Mouse (Mus musculus) kidney, postnatal 14 days (tissue): ENCODE data around the gene Atp2b2.

Experiments
- DNase-seq: peaks from one replicate; pipeline ENCODE4 v3.0.0; 2022; ENCODE audit warnings: mixed read lengths

The Atp2b2 gene

DNA sequence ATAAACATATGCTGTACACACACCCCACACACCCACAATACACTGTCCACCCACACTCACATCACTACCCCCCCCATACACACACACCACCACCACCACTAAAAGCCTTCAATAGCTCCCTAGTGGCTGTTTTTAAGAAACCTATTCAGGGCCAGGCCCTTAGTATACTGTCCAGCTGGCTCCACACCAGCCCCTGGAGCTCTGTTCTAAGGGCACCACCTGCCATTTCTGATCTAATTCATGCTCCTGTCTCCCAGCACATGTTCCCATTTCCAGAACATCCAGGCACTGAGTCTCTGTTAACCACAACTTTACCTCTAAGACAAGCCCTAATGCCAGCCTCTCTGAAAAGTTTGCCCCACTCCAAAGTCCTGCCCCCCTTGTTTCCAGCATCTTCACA is 186.8 kb downstream of the Atp2b2 start:
- no peak for DNase-seq

DNA sequence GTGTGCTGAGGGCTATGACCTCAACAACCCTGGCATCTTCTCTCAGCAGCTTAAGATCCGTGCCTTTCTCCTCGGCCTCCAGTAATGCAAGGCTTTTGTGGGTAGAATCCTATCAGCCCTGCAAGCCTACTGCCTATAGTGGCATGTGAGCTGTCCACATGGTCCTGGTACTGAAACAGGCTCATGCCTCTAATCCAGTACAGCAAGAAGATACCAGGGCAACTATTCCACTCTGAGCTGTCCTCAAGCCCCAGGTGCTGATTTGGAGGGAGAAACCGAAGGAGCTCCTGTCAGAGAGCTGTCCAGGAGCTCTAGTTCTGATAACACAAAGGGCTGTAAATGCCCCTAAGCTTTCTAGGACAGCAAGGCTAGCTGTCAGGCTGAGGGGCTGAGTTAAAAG is 190.1 kb downstream of the Atp2b2 start:
- peak; percentile 85 for DNase-seq

DNA sequence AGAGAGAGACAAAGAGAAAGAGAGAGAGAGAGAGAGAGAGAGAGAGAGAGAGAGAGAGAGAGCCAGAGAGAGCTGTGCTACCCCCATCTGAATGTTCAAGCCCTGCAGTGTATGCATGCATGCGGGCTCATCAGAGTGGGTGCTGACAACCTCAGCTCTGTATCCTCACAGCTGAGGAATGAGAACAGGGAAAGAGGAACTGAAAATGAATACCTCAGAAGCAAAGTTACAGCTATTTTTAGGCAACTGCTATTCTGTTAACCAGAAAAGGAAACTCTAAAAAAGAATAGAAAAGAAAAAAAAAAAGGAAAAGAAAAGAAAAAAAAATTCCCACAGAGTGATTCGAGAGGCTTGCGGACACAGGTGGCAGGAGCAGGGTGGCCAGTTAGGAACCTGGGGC is 192.6 kb downstream of the Atp2b2 start:
- no peak for DNase-seq

DNA sequence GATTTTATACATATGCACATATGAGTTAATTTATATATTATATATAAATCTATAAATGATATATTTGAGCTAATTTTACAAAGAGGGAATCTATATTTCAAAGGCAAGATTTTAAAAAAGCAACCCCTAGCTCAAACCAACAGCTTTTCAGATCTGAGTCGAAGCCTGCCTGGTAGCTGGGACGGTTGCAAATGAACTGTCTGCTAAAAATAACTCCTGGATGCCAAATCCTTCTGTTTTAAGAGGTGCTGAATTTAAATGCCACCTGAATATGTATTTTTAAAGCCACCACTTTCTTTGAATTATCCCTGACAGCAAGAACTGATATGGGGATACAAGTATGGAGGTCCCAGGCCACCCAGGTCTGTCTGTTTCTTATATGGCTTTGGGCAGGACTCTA is 193.8 kb downstream of the Atp2b2 start:
- no peak for DNase-seq

DNA sequence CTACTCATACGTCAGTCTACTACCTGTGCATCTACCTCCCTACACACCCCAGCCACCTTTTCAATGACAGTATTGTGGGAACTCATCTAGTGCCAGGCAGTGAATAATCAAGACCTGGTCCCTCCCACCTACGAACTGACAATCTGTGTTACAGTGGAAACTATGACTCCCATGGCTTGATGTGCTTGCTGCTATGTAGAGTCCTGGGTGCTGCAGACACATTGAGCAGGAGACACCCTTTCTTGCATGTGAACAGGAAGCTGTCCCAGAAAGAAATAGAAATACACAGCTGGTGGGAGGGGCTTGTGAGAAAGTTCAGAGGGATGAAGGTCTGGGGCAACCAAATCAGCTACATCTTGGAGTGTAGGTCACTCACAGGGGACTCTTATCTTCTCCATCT is 195.3 kb downstream of the Atp2b2 start:
- DNase-seq, result no peak

DNA sequence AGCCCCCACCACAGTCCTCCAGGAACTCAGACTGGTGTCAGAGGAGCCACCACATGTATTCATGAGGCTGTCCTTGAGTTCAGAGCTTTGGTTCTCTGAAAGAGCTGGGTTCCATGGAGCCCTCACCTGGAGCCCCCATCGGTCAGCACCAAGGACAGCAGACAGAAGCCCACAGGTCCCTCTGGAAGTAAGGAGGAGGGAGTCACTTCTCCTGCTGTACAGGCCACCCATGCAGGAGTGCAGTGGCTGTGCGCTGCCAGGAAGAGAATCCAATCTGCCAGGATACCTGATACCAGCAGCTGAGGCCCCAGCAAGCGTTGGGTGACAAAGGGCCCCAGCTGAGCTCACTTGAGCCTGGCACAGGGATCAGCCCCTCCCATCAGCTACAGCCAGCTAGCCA is 199.2 kb downstream of the Atp2b2 start:
- DNase-seq, result no peak

DNA sequence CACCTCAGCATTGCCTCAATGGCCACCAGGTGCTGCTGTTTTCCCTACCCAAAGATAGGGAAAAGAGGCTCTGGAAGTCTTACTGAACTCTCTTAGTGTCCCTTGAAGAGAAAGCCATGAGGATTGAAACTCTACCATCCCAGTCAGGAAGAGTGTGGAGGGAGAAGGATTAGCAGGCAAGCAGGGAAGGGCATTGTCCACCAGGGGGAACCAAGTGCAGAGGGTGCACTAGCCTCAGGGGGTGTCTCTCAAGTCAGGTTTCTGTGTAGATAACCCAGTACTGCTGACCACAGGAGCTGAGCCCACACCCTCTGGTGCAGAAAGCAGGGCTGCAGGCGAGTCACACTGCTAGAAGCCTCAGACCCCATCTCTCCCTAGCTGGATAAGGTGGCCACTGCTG is 203.9 kb downstream of the Atp2b2 start:
- no peak for DNase-seq

DNA sequence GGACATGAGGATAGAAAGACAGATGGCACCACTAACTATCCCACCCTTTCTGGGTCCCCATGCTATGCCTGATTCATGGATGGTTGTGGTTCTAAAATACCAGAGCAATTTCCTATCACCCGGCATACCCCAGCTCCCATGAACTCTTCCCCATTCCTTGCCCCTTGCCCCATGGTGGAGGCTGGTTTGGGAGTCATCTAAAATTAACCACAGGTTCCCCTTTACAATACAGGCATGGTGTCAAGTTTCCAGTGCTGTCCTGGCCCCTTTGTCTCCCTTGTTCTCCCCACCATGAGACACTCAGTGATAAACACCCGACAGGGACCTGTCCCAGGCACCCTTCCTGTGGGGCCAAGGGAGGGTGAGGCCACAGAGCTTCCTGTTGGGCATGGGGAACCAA is 204.7 kb downstream of the Atp2b2 start:
- no peak for DNase-seq

DNA sequence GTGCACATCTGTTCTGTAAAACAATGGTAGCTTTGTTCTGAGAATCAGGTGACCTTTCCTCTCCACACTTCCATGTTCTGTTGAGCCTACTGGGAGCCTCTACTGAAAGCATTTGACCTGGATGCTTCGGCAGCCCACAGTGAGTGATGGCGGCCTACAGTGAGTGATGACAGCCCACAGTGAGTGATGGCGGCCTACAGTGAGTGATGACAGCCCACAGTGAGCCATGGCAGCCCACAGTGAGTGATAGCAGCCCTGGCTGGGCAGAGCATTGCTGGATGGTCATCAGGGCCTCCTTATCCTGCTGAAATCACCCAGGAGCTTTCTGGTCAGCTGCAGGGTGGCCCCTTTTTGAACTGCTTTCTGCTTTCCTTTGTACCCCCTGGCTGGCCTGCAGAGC is 205.9 kb downstream of the Atp2b2 start:
- DNase-seq, result no peak

DNA sequence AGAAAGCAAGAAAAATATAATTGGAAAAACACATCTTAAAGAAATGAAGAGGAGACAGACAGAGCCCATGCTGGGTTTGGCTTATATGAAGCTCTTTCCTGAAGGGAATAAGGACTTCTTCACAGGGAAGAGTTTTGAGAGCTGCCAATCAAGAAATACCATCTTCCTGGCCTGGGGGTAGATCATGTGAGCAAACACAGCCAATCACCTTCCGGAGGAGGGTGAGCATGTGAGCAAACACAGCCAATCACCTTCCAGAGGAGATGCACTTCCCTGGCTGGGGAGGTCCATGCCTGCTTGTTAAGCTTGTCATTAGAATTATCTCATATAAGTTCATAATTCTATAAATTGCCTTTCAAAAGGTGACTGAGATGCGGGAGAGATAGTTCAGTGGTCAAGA is 211.9 kb downstream of the Atp2b2 start:
- DNase-seq, result no peak

DNA sequence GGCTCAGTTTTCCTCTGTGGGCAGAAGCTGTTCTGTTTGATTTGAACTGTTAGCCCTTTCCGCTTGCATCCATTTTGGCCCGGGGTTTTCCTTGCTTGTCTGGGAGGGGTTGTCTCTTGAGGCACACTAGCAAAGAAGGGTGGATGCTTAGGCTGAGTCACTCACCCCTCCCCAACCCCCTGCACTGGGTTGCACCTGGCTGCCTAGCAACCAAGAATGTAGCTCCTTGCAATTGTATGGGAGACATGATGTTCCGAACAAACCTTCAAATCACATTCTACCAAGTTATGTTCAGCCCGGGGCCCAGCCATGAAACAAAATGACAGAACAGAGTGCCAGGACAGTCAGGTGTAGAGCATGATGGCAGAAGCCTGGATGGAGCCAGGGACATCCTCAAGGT is 215.1 kb downstream of the Atp2b2 start:
- DNase-seq, result no peak

DNA sequence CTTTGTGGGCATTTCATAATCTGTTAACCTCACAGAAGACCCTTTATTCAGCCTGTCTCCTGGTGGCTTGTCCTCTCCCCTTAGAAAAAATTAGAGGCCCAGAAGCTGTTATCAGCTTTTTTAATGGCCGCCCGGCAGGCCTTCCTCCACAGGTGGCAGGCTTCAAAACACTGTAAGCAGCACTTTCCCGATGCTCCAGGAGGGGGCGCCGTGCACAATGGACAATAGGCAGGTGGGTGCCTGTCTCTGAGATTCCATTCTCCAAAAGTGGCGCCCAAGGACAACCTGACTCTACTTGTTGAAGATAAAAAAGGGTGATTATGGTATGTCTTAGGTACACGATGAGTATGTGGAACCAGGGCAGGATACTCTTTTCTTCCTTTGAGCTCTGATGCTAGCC is 220.0 kb downstream of the Atp2b2 start:
- DNase-seq, result peak; percentile 8

DNA sequence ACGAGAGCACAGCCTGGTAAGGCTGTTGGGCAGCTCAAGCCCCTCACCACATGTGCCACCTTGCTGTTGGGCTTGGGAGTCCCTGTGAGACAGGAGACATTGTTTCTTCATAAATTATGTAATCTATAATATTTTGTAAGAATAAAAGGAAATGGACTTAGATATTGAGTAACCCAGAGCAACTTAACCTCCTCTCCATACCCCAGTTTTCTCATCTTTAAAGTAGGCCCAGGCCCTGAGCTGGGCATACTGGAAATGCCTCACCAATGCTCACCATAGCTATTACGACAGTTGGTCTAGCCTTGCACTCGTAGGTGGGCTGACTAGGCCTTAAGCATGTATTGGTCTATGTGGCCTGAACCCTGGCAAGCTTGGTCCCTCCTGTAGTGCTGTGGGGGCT is 225.7 kb downstream of the Atp2b2 start:
- DNase-seq, result no peak

DNA sequence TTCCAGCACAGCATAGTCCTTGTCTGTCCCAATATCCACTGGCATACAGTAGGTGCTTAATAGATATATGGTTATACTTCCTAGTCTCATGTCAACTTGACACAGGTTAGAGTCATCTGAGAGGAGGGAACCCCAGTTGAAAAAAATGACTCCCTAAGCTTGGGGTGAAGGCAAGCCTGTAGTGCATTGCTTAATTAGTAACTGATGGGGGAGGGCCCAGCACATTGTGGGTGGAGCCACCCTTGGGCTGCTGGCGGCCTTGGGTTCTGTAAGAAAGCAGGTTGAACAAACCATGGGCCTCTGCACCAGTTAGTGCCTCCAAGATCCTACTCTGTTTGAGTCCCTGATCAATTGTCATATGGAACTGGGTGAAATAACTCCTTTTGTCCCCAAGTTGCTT is 231.0 kb downstream of the Atp2b2 start:
- DNase-seq, result no peak

DNA sequence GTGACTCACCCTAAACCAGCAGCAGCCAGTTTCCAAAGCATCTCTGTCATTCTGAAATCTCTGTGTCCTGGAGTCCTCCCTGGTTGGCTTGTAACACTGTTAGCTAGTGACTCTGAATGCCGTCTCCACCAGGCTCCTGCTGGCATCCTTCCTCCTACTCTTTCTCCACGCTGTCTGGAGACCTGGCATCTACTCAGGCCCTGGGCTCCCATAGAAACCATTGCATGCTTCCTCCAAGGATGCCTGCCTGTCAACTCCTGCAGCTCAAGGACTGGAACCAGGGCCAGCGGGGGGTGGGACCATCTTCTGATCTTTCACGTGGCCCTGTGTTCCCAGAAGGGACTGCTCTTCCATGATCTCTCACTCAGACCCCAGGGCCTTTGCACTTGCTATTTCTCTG is 231.7 kb downstream of the Atp2b2 start:
- no peak for DNase-seq

DNA sequence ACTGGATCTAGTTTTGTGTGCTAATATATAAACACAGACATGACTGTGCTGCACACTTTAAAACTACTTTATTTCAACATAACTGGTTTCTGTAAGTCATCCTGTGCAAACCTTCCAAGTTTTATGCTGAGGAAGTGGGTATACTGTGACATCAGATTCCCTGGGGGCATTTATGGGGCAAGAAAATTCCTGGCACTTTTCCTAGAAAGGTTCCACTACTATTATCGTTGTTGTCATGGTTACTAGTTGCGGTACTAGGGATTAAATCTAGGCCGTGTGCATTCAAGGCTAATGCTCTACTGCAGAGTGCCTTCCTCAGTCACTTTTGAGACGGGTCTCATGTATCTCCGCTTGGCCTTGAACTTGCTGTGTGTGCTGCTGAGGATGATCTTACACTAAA is 236.2 kb downstream of the Atp2b2 start:
- no peak for DNase-seq

DNA sequence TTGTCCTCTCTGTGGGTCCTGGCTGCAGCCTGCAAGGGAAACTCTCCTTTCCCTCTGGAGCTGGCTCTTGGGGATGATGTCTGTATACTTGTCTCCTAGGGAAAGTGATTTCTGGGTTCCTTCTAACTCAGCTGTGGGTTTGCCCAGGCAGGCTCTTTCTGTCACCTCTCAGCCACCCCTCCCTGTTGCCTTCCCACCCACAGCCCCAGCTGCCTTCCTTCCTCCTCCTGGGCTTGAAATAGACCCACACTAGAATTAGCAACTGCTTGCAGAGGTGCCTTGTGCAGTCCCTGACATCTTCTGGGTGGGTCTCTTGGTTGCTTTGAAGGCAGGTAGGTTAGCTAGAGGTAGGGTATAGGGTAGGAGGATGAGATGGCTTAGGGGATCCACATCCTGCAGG is 241.2 kb downstream of the Atp2b2 start:
- DNase-seq, result no peak

DNA sequence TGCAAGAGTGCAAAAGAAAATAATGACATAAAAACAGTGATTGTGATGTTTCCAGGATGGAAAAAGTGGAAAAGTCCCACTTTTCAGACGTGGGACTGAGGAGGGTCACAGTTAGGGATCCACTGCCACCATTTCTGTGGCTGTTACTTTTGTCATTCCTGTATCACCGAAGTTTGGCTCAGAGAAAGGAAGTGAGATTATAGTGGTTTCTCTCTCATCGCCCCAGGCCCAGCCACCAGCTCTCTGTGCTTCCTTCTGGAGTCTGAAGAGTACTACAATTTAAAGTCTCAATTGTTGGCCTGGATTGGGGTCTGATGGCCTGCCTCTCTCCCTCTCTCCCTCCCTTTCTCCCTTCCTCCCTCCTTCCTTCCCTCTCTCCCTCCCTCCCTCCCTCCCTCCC is 242.5 kb downstream of the Atp2b2 start:
- no peak for DNase-seq

DNA sequence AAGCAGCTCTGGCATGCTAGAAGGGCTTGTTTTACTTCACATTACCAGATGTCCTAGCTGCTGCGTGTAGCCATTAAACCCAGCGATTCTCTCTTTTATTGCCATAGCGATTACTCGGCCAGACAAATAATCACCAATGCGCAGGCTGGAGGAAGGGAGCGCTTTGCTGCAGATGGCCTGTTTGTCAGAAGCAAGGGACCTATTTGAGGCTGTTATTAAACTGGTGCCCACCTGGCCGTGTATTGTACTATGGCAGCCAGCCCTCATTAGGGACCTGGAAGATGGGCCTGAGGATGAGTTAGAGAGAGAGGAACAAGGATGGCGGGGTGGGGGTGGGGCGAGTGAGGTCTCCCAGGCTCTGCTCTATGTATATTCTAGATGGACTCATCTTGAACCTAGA is 243.1 kb downstream of the Atp2b2 start:
- DNase-seq, result no peak

DNA sequence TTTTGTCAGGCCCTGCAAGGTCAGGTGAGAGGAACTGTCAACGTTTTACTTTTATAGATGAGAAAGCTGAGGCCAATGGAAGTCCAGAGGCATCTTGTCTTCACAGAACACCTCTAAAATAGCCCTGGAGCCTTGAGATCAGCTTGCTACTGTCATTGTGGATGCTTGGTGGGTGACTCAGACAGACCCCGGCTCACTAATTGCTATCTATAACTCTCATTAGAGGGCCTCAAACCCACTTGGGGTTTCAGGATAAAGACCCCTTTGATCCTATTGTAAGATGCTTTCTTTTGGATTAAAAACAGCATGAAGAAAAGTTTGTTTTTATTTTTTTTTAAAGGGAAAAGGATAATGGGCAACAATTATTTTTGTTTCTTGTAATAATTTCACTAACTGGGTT is 243.5 kb downstream of the Atp2b2 start:
- no peak for DNase-seq

DNA sequence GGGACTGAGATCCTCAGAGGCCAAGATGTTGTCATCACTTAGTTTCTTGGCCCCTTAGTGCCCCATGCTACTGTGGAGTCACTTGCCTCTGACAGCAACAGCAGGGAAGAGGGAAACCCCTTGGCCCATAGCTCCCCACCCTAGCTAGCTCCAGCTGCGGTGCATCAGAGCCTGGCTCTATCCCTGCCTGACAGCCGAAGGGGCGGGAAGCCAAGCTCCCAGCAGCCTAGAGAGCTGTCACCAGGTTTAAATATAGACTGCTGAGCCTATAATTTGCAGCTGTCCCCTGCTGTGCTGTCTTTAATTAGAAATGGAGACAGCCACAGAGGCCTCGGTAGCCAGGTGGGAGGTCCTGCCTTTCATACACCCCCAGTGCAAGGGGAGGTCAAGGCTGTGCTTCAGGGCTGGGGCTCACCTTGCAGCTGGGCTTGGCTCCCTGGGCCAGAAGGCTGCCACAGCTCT is 247.1 kb downstream of the Atp2b2 start:
- DNase-seq, result peak; percentile 68

DNA sequence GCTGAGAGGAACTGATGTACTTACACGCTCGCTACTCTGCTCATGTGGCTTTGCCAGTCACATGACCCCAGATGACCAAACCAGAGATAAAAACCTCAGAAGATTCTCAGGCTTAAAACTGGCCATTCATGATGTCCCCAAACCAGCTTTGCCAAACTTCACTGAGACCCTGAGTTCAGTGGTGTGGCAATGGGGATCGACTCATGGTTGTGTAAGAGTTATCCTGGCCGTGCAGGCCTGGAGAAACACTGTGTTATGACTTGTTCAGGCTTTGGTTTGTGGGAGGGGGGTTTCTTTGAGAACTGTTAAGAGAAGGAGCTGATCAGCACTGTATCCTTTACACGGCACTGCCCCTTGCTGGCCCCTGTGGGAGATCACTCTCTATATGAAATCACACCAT is 250.0 kb downstream of the Atp2b2 start:
- DNase-seq, result no peak

DNA sequence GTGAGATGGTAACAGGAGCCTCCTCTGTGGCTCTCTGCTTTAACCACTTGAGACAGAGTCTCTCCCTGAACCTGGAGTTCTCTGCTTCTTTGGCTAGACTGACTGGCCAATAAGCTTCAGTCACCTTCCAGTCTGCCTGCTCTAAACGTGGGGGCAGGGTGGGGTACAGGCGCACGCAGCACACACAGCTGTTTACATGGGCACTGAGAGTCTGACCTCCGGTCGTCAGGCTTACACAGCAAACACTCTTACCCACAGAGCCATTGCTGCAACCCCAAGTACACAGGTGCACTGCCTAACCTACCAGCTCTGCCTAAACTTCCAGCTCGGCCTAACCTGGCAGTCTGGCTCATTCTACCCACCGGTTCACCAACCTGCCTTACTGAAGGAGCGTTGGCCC is 251.4 kb downstream of the Atp2b2 start:
- DNase-seq, result no peak

DNA sequence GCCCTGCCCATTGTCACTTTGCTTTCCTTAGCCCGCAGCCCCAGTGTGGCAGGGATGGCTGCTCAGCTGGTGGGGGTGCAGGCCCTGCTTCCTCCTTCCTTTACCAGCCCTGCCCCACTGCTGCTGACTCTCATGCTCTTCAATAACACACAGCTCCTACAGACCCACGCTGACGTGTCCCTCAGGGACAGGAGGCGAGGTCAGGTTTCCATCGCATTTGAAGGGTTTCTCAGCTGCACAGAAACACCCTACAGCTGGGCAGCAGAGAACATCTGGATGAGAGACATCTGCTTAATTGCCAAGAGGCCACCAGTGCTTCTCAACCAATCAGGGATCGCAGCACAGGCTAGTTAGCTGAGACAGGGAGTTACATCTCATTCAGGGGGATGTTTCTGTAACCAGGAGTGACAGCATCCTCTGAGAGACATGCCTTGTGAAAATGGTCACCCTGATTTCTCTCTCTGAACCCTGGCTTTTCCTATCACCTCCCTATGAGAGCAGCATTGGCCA is 254.9 kb downstream of the Atp2b2 start:
- DNase-seq, result no peak

DNA sequence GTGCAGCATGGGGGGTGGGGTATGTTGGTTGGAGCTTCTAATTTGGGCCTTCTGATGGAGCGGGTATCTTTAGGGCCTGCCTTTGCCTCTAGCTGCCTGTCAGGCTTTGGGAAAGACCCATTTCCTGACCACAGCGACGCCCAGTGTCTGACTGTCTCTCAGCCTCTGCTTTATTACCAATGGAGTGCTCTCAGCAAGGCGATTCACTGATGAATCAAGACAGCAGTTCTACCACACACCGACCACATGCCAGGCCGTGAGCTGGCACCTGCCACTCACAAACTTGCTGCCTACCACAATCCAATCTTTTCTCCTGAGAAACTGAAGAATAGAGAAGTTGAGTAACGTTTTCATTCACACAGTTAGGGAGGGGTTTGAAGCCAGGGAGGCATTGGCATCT is 256.8 kb downstream of the Atp2b2 start:
- DNase-seq, result no peak

DNA sequence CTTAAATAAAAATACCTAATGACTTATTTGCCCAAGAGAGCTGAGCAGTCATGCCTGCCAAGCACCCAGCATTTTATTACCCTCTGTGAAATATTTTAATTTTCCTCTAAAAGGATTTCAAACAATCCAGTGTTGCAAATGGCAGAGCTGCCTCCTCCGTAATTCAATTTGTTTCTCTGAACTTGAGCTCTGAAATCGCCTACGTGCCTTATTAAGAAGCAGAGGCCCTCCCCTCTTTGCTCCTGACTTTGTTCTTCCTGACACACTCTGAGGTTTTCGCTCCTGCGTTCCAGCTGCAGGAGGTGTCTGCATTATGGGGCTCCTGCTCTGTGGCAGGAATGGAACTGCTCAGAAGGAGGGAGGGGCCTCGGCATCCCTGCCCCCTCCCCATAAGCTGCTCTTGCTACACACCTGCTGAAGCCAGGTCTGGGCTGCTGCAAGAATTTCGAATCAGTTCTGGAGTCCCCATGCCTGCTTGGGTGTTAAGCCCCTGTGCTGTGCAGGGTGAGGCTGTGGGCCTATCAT is 264.1 kb downstream of the Atp2b2 start:
- no peak for DNase-seq
